Mouse (Mus musculus): ENCODE results near the gene Sms. TPM values are rescaled to one million over a fixed set of nuclear protein-coding genes. Genes with fewer than 3 reads are reported as not detected.

Sms gene
- polyA plus RNA-seq (2015; fragmentation: Nextera tagmentation; extraction: Ambion mirVana): 46.2 and 46.7 TPM in 2 replicates

- Histone ChIP-seq H3K27ac (replicated peaks) (peak within 1 kb of the TSS; percentile 74), H3K36me3 (no peaks in the 10 kb centered on the region), H3K9me3 (replicated peaks) (no peaks in the 10 kb centered on the region), H3K4me2 (replicated peaks) (peak within 1 kb of the TSS; percentile 53), H3K4me1 (no peaks in the 10 kb centered on the region), H3K27me3 (no peaks in the 10 kb centered on the region), H3K4me3 (replicated peaks) (peak within 1 kb of the TSS; percentile 58), H3K9ac (peak within 1 kb of the TSS; percentile 39)
- WGBS: 16% methylated on average over 44 of the region's 45 CpGs
- ATAC-seq (ENCODE audit: insufficient number of reproducible peaks, low FRiP score, low TSS enrichment, low read depth): peak; percentile 89
These were observed at the start of gene Sms for GRCm38 (mm10) chrX:157491944-157492726. Sms (minus strand) TSS chrX:157492287.

- H3K9ac ChIP-seq: no peak overlapping the region
- H3K27me3 ChIP-seq: no peaks in the 10 kb centered on the region
- no peaks in the 10 kb centered on the region for H3K4me1 ChIP-seq
- no peaks in the 10 kb centered on the region for H3K36me3 ChIP-seq
- H3K27ac ChIP-seq (replicated peaks): no peak overlapping the region
- no peaks in the 10 kb centered on the region for H3K9me3 ChIP-seq (replicated peaks)
- H3K4me3 ChIP-seq (replicated peaks): no peak overlapping the region
- ATAC-seq (ENCODE audit: insufficient number of reproducible peaks, low FRiP score, low TSS enrichment, low read depth): no peak
- 65% methylated on average over 5 of the region's 5 CpGs for WGBS
- H3K4me2 ChIP-seq (replicated peaks): no peak overlapping the region
These were observed 14.3 kb upstream of the Sms start for GRCm38 (mm10) chrX:157506400-157506799.

- H3K36me3 ChIP-seq: no peaks in the 10 kb centered on the region
- ATAC-seq (ENCODE audit: insufficient number of reproducible peaks, low FRiP score, low TSS enrichment, low read depth): no peak
- H3K9me3 ChIP-seq (replicated peaks): no peaks in the 10 kb centered on the region
- no peaks in the 10 kb centered on the region; the same call in 1 of the 2 replicates for H3K27me3 ChIP-seq
- WGBS: 35% methylated on average over 1 of the region's 1 CpGs
- no peak overlapping the region for H3K27ac ChIP-seq (replicated peaks)
- H3K4me1 ChIP-seq: no peaks in the 10 kb centered on the region
- no peak overlapping the region for H3K4me2 ChIP-seq (replicated peaks)
- H3K4me3 ChIP-seq (replicated peaks): no peak overlapping the region
- no peak overlapping the region for H3K9ac ChIP-seq
These were observed 12.4 kb upstream of the Sms start for GRCm38 (mm10) chrX:157504506-157504905.

GRCm38 (mm10) chrX:157501871-157502270 is 9.8 kb upstream of the Sms start:
- H3K27me3 ChIP-seq: no peaks in the 10 kb centered on the region; the same call in 1 of the 2 replicates
- H3K9me3 ChIP-seq (replicated peaks): no peaks in the 10 kb centered on the region
- no peak for ATAC-seq (ENCODE audit: insufficient number of reproducible peaks, low FRiP score, low TSS enrichment, low read depth)
- no peaks in the 10 kb centered on the region for H3K36me3 ChIP-seq
- no peak overlapping the region for H3K4me3 ChIP-seq (replicated peaks)
- H3K4me2 ChIP-seq (replicated peaks): no peak overlapping the region
- H3K27ac ChIP-seq (replicated peaks): no peak overlapping the region
- H3K9ac ChIP-seq: no peak overlapping the region
- WGBS: 63% methylated on average over 2 of the region's 2 CpGs
- H3K4me1 ChIP-seq: no peaks in the 10 kb centered on the region

DNA sequence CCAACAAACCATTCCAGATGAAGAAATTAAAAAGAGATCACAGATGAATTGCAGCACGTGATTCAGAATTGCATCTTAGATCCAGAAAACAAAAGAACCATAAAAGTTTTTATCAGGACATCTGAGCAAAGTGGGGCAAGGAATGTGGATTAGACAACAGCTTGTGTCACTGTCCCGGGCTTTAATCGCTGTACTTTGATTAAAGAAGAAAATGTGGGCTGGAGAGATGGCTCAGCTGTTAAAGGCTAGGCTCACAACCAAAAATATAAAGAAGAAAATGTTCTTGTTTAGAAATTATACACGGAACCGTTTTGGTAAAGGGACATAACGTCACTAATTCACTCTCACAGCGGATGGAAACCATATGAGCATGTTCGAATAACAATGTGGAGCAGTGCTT is 7.9 kb upstream of the Sms start:
- no peak overlapping the region for H3K4me3 ChIP-seq (replicated peaks)
- WGBS: 54% methylated on average over 8 of the region's 8 CpGs
- H3K9ac ChIP-seq: no peak overlapping the region
- no peak overlapping the region for H3K27ac ChIP-seq (replicated peaks)
- no peaks in the 10 kb centered on the region for H3K9me3 ChIP-seq (replicated peaks)
- no peaks in the 10 kb centered on the region; the same call in 1 of the 2 replicates for H3K27me3 ChIP-seq
- H3K36me3 ChIP-seq: no peaks in the 10 kb centered on the region
- ATAC-seq (ENCODE audit: insufficient number of reproducible peaks, low FRiP score, low TSS enrichment, low read depth): no peak
- H3K4me2 ChIP-seq (replicated peaks): no peak overlapping the region
- no peaks in the 10 kb centered on the region for H3K4me1 ChIP-seq

DNA sequence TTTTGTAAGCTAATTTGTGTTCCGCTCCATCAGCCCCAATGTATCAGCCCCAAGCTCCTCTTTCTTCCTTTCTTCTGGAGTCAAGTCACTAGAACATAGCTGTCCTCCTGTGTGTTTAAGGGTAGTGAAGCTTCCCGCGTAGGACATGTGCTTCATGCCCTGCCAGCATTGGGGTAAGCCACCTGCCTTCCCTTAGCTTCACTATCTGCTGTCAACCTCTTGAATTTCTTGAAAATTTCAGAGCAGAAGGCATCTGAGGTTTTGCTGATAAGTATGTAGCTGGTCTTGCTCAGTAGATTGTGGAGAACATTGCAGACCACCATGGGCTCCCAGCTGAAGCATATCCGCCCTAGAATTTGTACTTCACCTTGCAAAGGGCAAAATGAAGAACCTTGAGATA is 1.1 kb upstream of the Sms start:
- Histone ChIP-seq H3K4me3 (replicated peaks) (no peak overlapping the region), H3K9ac (no peak overlapping the region), H3K27me3 (no peaks in the 10 kb centered on the region), H3K36me3 (no peaks in the 10 kb centered on the region), H3K27ac (replicated peaks) (no peak overlapping the region), H3K4me1 (no peaks in the 10 kb centered on the region), H3K4me2 (replicated peaks) (no peak overlapping the region), H3K9me3 (replicated peaks) (no peaks in the 10 kb centered on the region)
- ATAC-seq (ENCODE audit: insufficient number of reproducible peaks, low FRiP score, low TSS enrichment, low read depth): no peak
- 88% methylated on average over 4 of the region's 4 CpGs for WGBS

DNA sequence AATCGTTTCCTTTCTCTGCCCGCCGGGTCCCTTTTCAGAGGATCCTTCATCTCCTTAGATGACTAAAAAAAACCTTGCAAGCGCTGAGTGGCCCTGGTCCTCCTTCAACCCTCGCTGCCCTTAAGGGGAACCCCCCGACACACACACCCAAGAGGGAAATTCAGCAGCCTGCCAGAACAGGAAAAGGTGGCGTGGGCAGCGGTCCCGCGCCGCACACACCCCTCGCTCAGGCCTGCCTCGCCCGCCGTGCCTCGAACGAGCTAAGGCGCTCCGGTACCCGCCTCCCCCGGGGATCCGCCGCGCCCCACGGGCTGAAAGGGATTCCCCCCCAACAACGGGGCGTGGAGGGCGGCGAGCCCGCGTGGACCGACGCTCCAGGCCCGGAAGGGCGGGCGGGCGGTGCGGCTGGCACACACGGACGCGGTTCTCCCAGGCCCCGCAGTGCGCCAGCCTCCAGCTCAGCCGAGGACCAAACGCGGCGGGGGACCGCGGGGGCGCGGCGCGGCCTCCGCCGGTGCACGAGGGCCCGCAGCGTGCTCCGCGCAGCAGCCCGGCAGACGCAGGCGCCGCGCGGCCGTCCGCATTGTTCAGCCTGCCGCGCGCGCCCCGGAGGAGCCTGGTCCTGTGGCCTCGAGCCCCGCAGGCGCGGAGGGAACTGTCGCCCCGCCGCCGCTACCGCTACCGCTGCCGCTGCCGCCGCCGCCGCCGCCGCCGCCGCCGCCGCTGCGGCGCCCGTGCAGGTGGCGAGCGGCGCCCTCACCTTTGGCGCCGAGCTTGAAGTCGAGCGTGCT is 747 bp downstream of the Sms start:
- peak overlapping the region; percentile 58 for H3K4me3 ChIP-seq (replicated peaks)
- H3K4me1 ChIP-seq: no peaks in the 10 kb centered on the region
- WGBS: 25% methylated on average over 84 of the region's 104 CpGs
- H3K36me3 ChIP-seq: no peaks in the 10 kb centered on the region
- peak overlapping the region; percentile 74 for H3K27ac ChIP-seq (replicated peaks)
- peak overlapping the region; percentile 39 for H3K9ac ChIP-seq
- H3K4me2 ChIP-seq (replicated peaks): peak overlapping the region; percentile 53
- no peaks in the 10 kb centered on the region for H3K9me3 ChIP-seq (replicated peaks)
- peak; percentile 52; the same call in 1 of the 2 replicates for ATAC-seq (ENCODE audit: insufficient number of reproducible peaks, low FRiP score, low TSS enrichment, low read depth)
- no peaks in the 10 kb centered on the region for H3K27me3 ChIP-seq

DNA sequence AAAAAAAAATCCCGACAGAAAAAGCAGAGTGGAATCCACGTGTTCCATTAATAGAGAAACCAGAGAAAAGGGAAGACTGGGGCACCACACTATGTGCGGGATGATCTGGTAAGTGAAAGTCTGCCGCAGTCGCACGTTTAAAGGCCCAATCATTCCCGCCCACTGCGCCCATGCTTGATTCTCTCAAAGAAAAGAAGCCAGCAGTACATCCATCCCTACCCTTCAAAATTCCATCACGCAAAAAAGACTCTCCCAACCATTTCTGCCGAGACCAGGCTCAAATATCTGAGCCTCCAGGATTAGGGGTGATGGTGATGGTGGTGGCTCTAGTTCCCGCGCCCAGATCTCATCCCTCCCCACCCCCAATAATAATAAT is 1.3 kb downstream of the Sms start:
- H3K4me1 ChIP-seq: no peaks in the 10 kb centered on the region
- ATAC-seq (ENCODE audit: insufficient number of reproducible peaks, low FRiP score, low TSS enrichment, low read depth): no peak
- 0 out of 2 replicates have a peak overlapping the region, but pooled peaks have one; percentile 39 for H3K9ac ChIP-seq
- H3K36me3 ChIP-seq: no peaks in the 10 kb centered on the region
- H3K4me3 ChIP-seq (replicated peaks): peak overlapping the region; percentile 58
- peak overlapping the region; percentile 53 for H3K4me2 ChIP-seq (replicated peaks)
- no peaks in the 10 kb centered on the region for H3K27me3 ChIP-seq
- WGBS: 22% methylated on average over 12 of the region's 12 CpGs
- no peaks in the 10 kb centered on the region for H3K9me3 ChIP-seq (replicated peaks)
- H3K27ac ChIP-seq (replicated peaks): no peak overlapping the region

GRCm38 (mm10) chrX:157489871-157490721 is 2.0 kb downstream of the Sms start:
- Histone ChIP-seq H3K27ac (replicated peaks) (no peak overlapping the region), H3K36me3 (no peaks in the 10 kb centered on the region), H3K4me2 (replicated peaks) (peak overlapping the region; percentile 53), H3K4me3 (replicated peaks) (peak overlapping the region; percentile 58), H3K27me3 (no peaks in the 10 kb centered on the region), H3K4me1 (no peaks in the 10 kb centered on the region), H3K9ac (no peak overlapping the region), H3K9me3 (replicated peaks) (no peaks in the 10 kb centered on the region)
- ATAC-seq (ENCODE audit: insufficient number of reproducible peaks, low FRiP score, low TSS enrichment, low read depth): no peak
- 23% methylated on average over 9 of the region's 9 CpGs for WGBS

DNA sequence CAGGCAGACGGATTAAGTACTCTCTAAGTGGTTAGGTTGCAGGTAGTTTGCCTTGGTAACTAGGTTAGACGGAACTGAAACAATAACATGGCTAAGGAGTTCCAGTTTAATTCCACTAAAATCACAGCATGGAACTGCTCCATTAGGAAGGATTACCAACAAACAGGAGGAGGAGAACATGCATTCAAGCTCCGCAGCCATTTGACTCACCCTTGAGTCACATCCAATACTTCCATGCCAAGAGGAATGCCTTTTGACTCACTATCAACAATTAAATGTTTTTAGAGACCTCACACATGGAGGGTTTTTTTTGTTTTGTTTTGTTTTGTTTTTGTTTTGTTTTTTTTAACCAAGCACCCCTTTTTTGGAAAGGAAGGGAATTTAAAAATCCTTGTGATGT is 3.3 kb downstream of the Sms start:
- Histone ChIP-seq H3K4me3 (replicated peaks) (no peak overlapping the region), H3K4me2 (replicated peaks) (no peak overlapping the region), H3K27ac (replicated peaks) (no peak overlapping the region), H3K4me1 (no peaks in the 10 kb centered on the region), H3K36me3 (no peaks in the 10 kb centered on the region), H3K27me3 (no peaks in the 10 kb centered on the region), H3K9me3 (replicated peaks) (no peaks in the 10 kb centered on the region), H3K9ac (no peak overlapping the region)
- WGBS: 84% methylated on average over 3 of the region's 3 CpGs
- no peak for ATAC-seq (ENCODE audit: insufficient number of reproducible peaks, low FRiP score, low TSS enrichment, low read depth)

DNA sequence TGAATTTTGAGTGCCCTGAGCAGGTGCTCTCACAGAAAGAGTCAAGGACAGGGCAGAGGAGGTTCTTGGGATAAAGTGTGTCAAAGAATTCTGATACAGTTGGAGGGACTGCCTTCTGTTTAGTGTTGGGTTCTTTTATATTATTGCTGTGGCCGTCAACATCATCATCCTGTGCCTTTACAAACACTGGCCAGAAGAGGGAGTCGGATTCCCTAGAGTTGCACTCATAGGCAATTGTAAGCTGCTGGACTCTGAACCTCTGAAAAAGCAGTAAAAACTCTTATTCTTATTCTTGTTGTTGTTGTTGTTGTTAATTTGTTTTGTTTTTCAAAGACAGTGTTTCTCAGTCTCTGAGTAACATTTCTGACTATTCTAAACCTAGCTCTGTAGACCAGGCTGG is 5.3 kb downstream of the Sms start:
- Histone ChIP-seq H3K9ac (no peak overlapping the region), H3K27me3 (no peaks in the 10 kb centered on the region), H3K9me3 (replicated peaks) (no peaks in the 10 kb centered on the region), H3K36me3 (no peaks in the 10 kb centered on the region), H3K27ac (replicated peaks) (no peak overlapping the region), H3K4me2 (replicated peaks) (no peak overlapping the region), H3K4me1 (no peaks in the 10 kb centered on the region), H3K4me3 (replicated peaks) (no peak overlapping the region)
- WGBS: 52% methylated on average over 2 of the region's 2 CpGs
- no peak for ATAC-seq (ENCODE audit: insufficient number of reproducible peaks, low FRiP score, low TSS enrichment, low read depth)
